Mouse (Mus musculus) small intestine, adult 2 months (tissue): Measurements from ENCODE around the gene Ap2m1.

Experiments used
- CTCF ChIP-seq: fragments of 200-500 bp; IDR thresholded peaks from 2 replicates; pipeline ENCODE4 v1.5.1; 2012; ENCODE audit warnings: low read depth, mild to moderate bottlenecking, control low read depth, inconsistent platforms, low read length, moderate library complexity, mixed read lengths; ENCODE audit not compliant: insufficient replicate concordance, insufficient read length; ENCODE audit errors: extremely low read depth
- POLR2A ChIP-seq: fragments of 200-500 bp; IDR thresholded peaks from 2 replicates; pipeline ENCODE4 v1.6.1; 2012; ENCODE audit warnings: low read depth, mild to moderate bottlenecking, control low read depth, inconsistent platforms, low read length, moderate library complexity

DNA sequence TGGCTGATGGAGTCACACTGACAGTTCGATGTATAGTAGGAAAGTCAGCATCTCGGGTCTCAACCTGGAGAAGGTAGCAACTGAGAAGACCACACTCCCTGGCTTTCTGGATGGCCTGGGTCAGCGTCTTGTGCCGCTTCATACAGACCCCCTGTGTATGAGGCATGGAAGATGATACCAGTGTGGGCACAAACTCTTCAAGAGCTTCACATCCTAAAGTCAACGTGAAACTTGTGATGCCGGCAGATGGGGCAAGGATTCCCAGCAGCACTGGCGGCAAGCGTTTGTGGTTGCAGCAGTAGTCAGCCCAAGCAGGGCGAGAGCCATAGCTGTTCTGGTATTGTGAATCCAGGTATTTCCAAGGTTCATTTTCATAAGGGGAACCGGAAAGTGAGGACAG lies 10.4 kb downstream of the Ap2m1 start:
- TF ChIP-seq CTCF: no peak
- no peak for TF ChIP-seq POLR2A
